Mouse (Mus musculus): ENCODE measurements around the gene Tcf7l2. TPM values are rescaled to one million over a fixed set of nuclear protein-coding genes. Genes with fewer than 3 reads are reported as not detected.

Tcf7l2 gene
- total and polyA plus RNA-seq, 3 experiments, result not detected

DNA sequence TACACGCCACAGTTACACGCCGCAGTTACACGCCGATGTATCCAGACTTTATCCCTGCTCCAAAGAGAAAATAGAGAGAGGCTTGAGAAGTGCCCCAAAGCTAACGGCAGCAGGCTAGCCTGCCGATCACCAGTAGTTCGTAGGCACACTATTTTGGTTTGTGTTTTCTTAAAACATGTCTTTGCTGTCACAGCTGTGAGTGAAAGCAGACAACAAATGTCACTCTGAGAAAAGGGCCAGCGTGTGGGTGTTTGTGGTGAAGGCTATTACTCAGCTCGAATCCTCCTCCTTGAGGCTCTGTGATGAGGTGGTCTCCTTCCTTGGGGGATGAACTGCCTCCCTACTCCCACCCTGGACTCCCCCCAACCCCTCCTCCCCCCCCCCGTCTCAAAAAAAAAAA lies 26.6 kb downstream of the Tcf7l2 start:
- Histone ChIP-seq H3K4me1 (ENCODE audit: control insufficient read depth in 1 of 2, insufficient read depth in 2 of 2) (peaks cover 3 to 37% of the 10 kb centered on the region in 2 experiments; a peak in 3 of 4 replicates), H3K79me2 (replicated peaks; ENCODE audit: control insufficient read depth, extremely low read depth, insufficient read depth, poor library complexity, severe bottlenecking) (no peaks in the 10 kb centered on the region), H3K4me2 (ENCODE audit: insufficient read depth, low read depth, poor library complexity, severe bottlenecking) (no peak overlapping the region), H3K9ac (ENCODE audit: insufficient read depth, low read depth) (no peak overlapping the region), H3K9me3 (replicated peaks; ENCODE audit: low read length) (peaks cover 3% of the 10 kb centered on the region), H3K27me3 (replicated peaks) (peaks cover 84% of the 10 kb centered on the region), H3K4me3 (replicated peaks in 1 of 3; ENCODE audit: low read depth in 2 of 3, low read length in 2 of 3, poor library complexity in 1 of 3) (no peak overlapping the region), H3K36me3 (replicated peaks in 1 of 2; ENCODE audit: control insufficient read depth in 1 of 2, insufficient read depth in 1 of 2, low read length in 1 of 2) (no peaks in the 10 kb centered on the region), H3K27ac (ENCODE audit: insufficient read depth, low read depth) (no peak overlapping the region)
- TF ChIP-seq CHD2 (IDR thresholded peaks at IDR 0.05; ENCODE audit: low read length), result no peak
- TF ChIP-seq ZKSCAN1 (IDR thresholded peaks at IDR 0.05; ENCODE audit: borderline replicate concordance, low read depth, low read length), result no peak
- TF ChIP-seq ZMIZ1 (IDR thresholded peaks at IDR 0.05; ENCODE audit: low read depth, low read length), result no peak
- TF ChIP-seq GABPA (IDR thresholded peaks at IDR 0.05; ENCODE audit: insufficient replicate concordance, low read depth, low read length), result no peak
- no peak for TF ChIP-seq ZC3H11A (IDR thresholded peaks at IDR 0.05; ENCODE audit: low read depth, low read length)
- TF ChIP-seq POLR2AphosphoS2 (IDR thresholded peaks at IDR 0.05; ENCODE audit: low read depth, low read length), result no peak
- no peak for TF ChIP-seq CTCF (conservative IDR thresholded peaks at IDR 0.05 in 1 of 2, IDR thresholded peaks at IDR 0.05 in 1 of 2; ENCODE audit: low read depth in 2 of 2, low read length in 2 of 2)
- no peak for TF ChIP-seq NELFE (IDR thresholded peaks at IDR 0.05; ENCODE audit: low read depth, low read length)
- no peak for TF ChIP-seq MEF2A (IDR thresholded peaks at IDR 0.05; ENCODE audit: borderline replicate concordance, low read depth, low read length)
- TF ChIP-seq ZNF384 (IDR thresholded peaks at IDR 0.05; ENCODE audit: low read depth, low read length), result no peak
- TF ChIP-seq UBTF (IDR thresholded peaks at IDR 0.05; ENCODE audit: low read depth, low read length), result no peak
- no peak for TF ChIP-seq MXI1 (IDR thresholded peaks at IDR 0.05; ENCODE audit: low read depth, low read length)
- no peak for TF ChIP-seq TCF12 (IDR thresholded peaks at IDR 0.05; ENCODE audit: low read depth, low read length)
- TF ChIP-seq POLR2A (IDR thresholded peaks at IDR 0.05; ENCODE audit: low read depth, low read length), result no peak
- no peak for TF ChIP-seq BHLHE40 (IDR thresholded peaks at IDR 0.05; ENCODE audit: low read depth, low read length)
- no peak for TF ChIP-seq CHD1 (IDR thresholded peaks at IDR 0.05; ENCODE audit: low read depth, low read length)
- no peak for TF ChIP-seq KAT2A (IDR thresholded peaks at IDR 0.05; ENCODE audit: insufficient replicate concordance, low read length)
- TF ChIP-seq USF1 (IDR thresholded peaks at IDR 0.05; ENCODE audit: low read depth, low read length), result no peak
- TF ChIP-seq ETS1 (conservative IDR thresholded peaks at IDR 0.05; ENCODE audit: low read depth, low read length), result no peak
- TF ChIP-seq MAZ (IDR thresholded peaks at IDR 0.05; ENCODE audit: low read depth, low read length), result no peak
- in situ Hi-C loops (cut with MboI; ENCODE audit: low pct_ligation_motif_present, low pct_unique_long_range_greater_than_20kb, low sequenced_read_pairs) (no loop called here), dilution Hi-C loops (cut with MboI; ENCODE audit: extremely low pct_ligation_motif_present, extremely low pct_unique_long_range_greater_than_20kb, low sequenced_read_pairs) (no loop called here)
- DNase-seq (ENCODE audit: extremely low read depth), result peak; percentile 38

DNA sequence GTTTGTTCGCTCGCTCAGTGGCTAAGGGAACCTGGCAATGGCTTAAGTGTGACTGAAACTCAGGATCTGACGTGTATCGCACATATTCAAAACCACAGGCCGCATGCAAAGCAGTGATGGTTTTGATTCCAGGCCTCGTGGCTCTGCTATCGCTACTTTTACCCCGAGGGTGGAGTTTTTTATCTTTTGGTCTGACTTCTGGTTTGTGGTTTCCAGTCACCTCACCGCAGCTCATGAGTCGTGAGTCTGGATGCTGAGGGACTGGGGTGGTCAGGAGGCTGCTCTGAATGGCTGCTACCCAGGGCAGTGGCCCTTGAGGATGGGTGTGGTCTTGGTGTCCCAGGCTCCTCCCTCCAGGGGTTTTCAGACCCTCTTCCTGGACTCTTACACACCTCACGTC lies 27.3 kb downstream of the Tcf7l2 start:
- H3K4me1 ChIP-seq (ENCODE audit: control insufficient read depth in 1 of 2, insufficient read depth in 2 of 2), result peaks cover 3 to 37% of the 10 kb centered on the region in 2 experiments; a peak in 3 of 4 replicates
- peak; percentile 90 for DNase-seq (ENCODE audit: extremely low read depth)
- peaks cover 1% of the 10 kb centered on the region for H3K9me3 ChIP-seq (replicated peaks; ENCODE audit: low read length)
- no peak overlapping the region for H3K9ac ChIP-seq (ENCODE audit: insufficient read depth, low read depth)
- no peak overlapping the region for H3K27ac ChIP-seq (ENCODE audit: insufficient read depth, low read depth)
- H3K27me3 ChIP-seq (replicated peaks), result peaks cover 84% of the 10 kb centered on the region
- no peaks in the 10 kb centered on the region for H3K79me2 ChIP-seq (replicated peaks; ENCODE audit: control insufficient read depth, extremely low read depth, insufficient read depth, poor library complexity, severe bottlenecking)
- dilution Hi-C loops (cut with MboI; ENCODE audit: extremely low pct_ligation_motif_present, extremely low pct_unique_long_range_greater_than_20kb, low sequenced_read_pairs) (no loop called here), in situ Hi-C loops (cut with MboI; ENCODE audit: low pct_ligation_motif_present, low pct_unique_long_range_greater_than_20kb, low sequenced_read_pairs) (no loop called here)
- no peaks in the 10 kb centered on the region for H3K36me3 ChIP-seq (replicated peaks in 1 of 2; ENCODE audit: control insufficient read depth in 1 of 2, insufficient read depth in 1 of 2, low read length in 1 of 2)
- no peak overlapping the region for H3K4me2 ChIP-seq (ENCODE audit: insufficient read depth, low read depth, poor library complexity, severe bottlenecking)
- no peak overlapping the region for H3K4me3 ChIP-seq (replicated peaks in 1 of 3; ENCODE audit: low read depth in 2 of 3, low read length in 2 of 3, poor library complexity in 1 of 3)
- TF ChIP-seq NRF1 (IDR thresholded peaks at IDR 0.05; ENCODE audit: low read depth, low read length) (no peak), MYC (IDR thresholded peaks at IDR 0.05; ENCODE audit: low read depth, low read length) (peak; percentile 93), HCFC1 (IDR thresholded peaks at IDR 0.05; ENCODE audit: low read depth, low read length) (no peak), TBP (conservative IDR thresholded peaks at IDR 0.05; ENCODE audit: low read depth, low read length) (no peak), ZC3H11A (IDR thresholded peaks at IDR 0.05; ENCODE audit: low read depth, low read length) (no peak), MEF2A (IDR thresholded peaks at IDR 0.05; ENCODE audit: borderline replicate concordance, low read depth, low read length) (peak; percentile 62; the same call in 1 of the 2 replicates), JUND (conservative IDR thresholded peaks at IDR 0.05; ENCODE audit: low read depth, low read length) (peak; percentile 36; the same call in 1 of the 2 replicates), ETS1 (conservative IDR thresholded peaks at IDR 0.05; ENCODE audit: low read depth, low read length) (peak; percentile 75), MXI1 (IDR thresholded peaks at IDR 0.05; ENCODE audit: low read depth, low read length) (no peak), KAT2A (IDR thresholded peaks at IDR 0.05; ENCODE audit: insufficient replicate concordance, low read length) (no peak), GABPA (IDR thresholded peaks at IDR 0.05; ENCODE audit: insufficient replicate concordance, low read depth, low read length) (no peak), ZMIZ1 (IDR thresholded peaks at IDR 0.05; ENCODE audit: low read depth, low read length) (no peak), ZKSCAN1 (IDR thresholded peaks at IDR 0.05; ENCODE audit: borderline replicate concordance, low read depth, low read length) (no peak), BHLHE40 (IDR thresholded peaks at IDR 0.05; ENCODE audit: low read depth, low read length) (peak; percentile 99), MAX (IDR thresholded peaks at IDR 0.05; ENCODE audit: low read length) (peak; percentile 94), CHD2 (IDR thresholded peaks at IDR 0.05; ENCODE audit: low read length) (peak; percentile 47; the same call in 1 of the 2 replicates), E2F4 (IDR thresholded peaks at IDR 0.05; ENCODE audit: insufficient replicate concordance, low read depth, low read length) (no peak), JUN (IDR thresholded peaks at IDR 0.05; ENCODE audit: insufficient read depth, low read depth, low read length) (peak; percentile 28; the same call in 1 of the 2 replicates), POLR2AphosphoS2 (IDR thresholded peaks at IDR 0.05; ENCODE audit: low read depth, low read length) (no peak), CTCF (conservative IDR thresholded peaks at IDR 0.05 in 1 of 2, IDR thresholded peaks at IDR 0.05 in 1 of 2; ENCODE audit: low read depth in 2 of 2, low read length in 2 of 2) (no peak), SMC3 (IDR thresholded peaks at IDR 0.05; ENCODE audit: low read depth, low read length) (0 out of 2 replicates have a peak, but pooled peaks have one; percentile 10), ZNF384 (IDR thresholded peaks at IDR 0.05; ENCODE audit: low read depth, low read length) (peak; percentile 71), RAD21 (IDR thresholded peaks at IDR 0.05; ENCODE audit: low read depth, low read length) (no peak; the same call in 1 of the 2 replicates)

Data from CH12.LX (cell line).